Mouse (Mus musculus) intestine, embryonic 14.5 days (tissue): Measurements from ENCODE around the gene Ttc19. TPM values are rescaled to one million over a fixed set of nuclear protein-coding genes. Genes with fewer than 3 reads are reported as not detected.
"Not testable (repeated sequence)": the region's sequence is repeated elsewhere in the genome, so short reads cannot be mapped to it uniquely, and the experiment has no call there.

Source experiments
- ATAC-seq: fragments of 200-750 bp; cut with Nextera tagmentation; replicated peaks from 2 replicates; pipeline ENCODE4 v1.8.0; 2017; ENCODE audit warnings: low read depth, moderate number of reproducible peaks, moderate TSS enrichment, moderate library complexity; ENCODE audit not compliant: low FRiP score, low TSS enrichment
- DNase-seq: peaks from one replicate; pipeline ENCODE4 v3.0.0-alpha.2; 2018; ENCODE audit warnings: low spot score
- H3K27ac ChIP-seq: fragments of 300-500 bp; sonication (generic); 2 replicates; pipeline ENCODE4 v1.5.1; 2014; ENCODE audit warnings: low read depth, mild to moderate bottlenecking, control low read depth
- H3K27me3 ChIP-seq: fragments of 300-500 bp; sonication (generic); replicated peaks from 2 replicates; pipeline ENCODE4 v1.6.1; 2014; ENCODE audit warnings: low read length, control low read depth; ENCODE audit not compliant: control insufficient read depth, insufficient read depth
- H3K36me3 ChIP-seq: fragments of 300-500 bp; sonication (generic); 2 replicates; pipeline ENCODE4 v1.6.1; 2014; ENCODE audit warnings: low read length, control low read depth; ENCODE audit not compliant: control insufficient read depth, insufficient read depth
- H3K4me1 ChIP-seq: fragments of 300-500 bp; sonication (generic); replicated peaks from 2 replicates; pipeline ENCODE4 v1.6.1; 2014; ENCODE audit warnings: low read length, control low read depth, mixed read lengths; ENCODE audit not compliant: control insufficient read depth, insufficient read depth
- H3K4me2 ChIP-seq: fragments of 300-500 bp; sonication (generic); 2 replicates; pipeline ENCODE4 v1.6.1; 2014; ENCODE audit warnings: low read length
- H3K4me3 ChIP-seq: fragments of 300-500 bp; sonication (generic); 2 replicates; pipeline ENCODE4 v1.5.1; 2014; ENCODE audit warnings: low read depth, low read length, control low read depth, mixed read lengths
- H3K9ac ChIP-seq: fragments of 300-500 bp; sonication (generic); 2 replicates; pipeline ENCODE4 v1.6.1; 2014; ENCODE audit warnings: mild to moderate bottlenecking, low read length
- H3K9me3 ChIP-seq: fragments of 300-500 bp; sonication (generic); 2 replicates; pipeline ENCODE4 v1.6.1; 2016; ENCODE audit warnings: low read length, control low read depth; ENCODE audit not compliant: control insufficient read depth
- whole genome bisulfite sequencing: fragments of 180-500 bp; shearing (Covaris S2); extraction: QIAGEN DNeasy Blood & Tissue Kit; methylation state at CpG from one replicate; pipeline ENCODE4 v1.1.7; 2014; 5-methylcytosine and 5-hydroxymethylcytosine counted together
- polyA plus RNA-seq: library from polyadenylated mRNA; unstranded; fragments of >200 nt; fragmentation: Nextera tagmentation; extraction: Ambion mirVana; gene quantifications from 2 replicates; pipeline ENCODE4 v1.2.1, GENCODE M21; 2014

Ttc19 gene
- polyA plus RNA-seq, 1 experiment from 2014 or later: 15.6 TPM

GRCm38 (mm10) chr11:62351948-62352347 is 70.7 kb downstream of the Ttc19 start:
- Histone ChIP-seq H3K27me3 (no peaks in the 10 kb centered on the region), H3K9ac (no peak overlapping the region), H3K9me3 (no peaks in the 10 kb centered on the region), H3K36me3 (peaks cover 90% of the 10 kb centered on the region), H3K27ac (no peak overlapping the region), H3K4me2 (no peak overlapping the region), H3K4me3 (no peak overlapping the region), H3K4me1 (no peaks in the 10 kb centered on the region)
- WGBS: 84% methylated on average over 4 of the region's 4 CpGs
- no peak for ATAC-seq
- no peak for DNase-seq

DNA sequence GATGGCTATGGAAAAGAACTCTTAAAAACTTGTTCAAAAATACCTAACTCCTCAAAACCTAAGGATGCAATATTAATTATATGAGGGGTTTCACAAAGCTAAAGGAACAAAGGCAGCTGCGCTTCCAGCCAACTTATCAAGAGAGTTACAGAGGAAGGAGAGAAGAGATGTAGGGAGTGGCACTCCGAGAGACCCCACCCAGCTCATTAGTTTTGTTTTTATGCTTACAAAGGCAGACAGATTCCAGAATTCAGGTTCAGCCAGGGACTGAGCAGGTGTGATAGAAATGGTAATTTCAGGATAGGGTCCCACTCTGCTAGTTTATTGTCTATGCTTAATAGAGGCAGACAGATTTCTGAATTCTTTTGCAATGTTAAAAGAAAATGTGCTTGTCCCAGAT is 73.9 kb downstream of the Ttc19 start:
- no peak for ATAC-seq
- H3K27ac ChIP-seq: no peak overlapping the region
- H3K36me3 ChIP-seq: peaks cover 85% of the 10 kb centered on the region
- no peak overlapping the region for H3K4me2 ChIP-seq
- no peak for DNase-seq
- H3K4me3 ChIP-seq: no peak overlapping the region
- H3K9ac ChIP-seq: no peak overlapping the region
- no peaks in the 10 kb centered on the region for H3K4me1 ChIP-seq
- 94% methylated on average over 2 of the region's 2 CpGs for WGBS
- H3K27me3 ChIP-seq: no peaks in the 10 kb centered on the region
- H3K9me3 ChIP-seq: no peaks in the 10 kb centered on the region

DNA sequence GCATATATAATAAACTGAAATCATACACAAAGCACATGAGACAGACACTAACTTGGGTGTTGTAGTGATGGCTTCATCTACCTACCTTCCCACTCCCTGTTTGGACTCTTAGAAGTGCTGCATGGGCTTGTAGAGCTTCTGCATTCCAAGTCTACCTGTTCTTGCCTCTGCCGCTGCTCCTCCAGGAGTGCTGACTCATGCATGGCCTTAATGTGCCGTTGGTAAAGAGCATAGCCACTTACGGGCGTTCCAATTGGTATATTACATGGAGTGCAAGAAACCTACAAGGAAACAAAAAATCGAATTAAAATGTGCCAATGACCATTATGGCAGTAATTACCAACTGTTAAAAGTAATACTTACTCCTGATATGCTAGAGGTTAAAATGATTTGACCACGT is 85.6 kb downstream of the Ttc19 start:
- Histone ChIP-seq H3K4me2 (no peak overlapping the region), H3K9ac (no peak overlapping the region), H3K9me3 (no peaks in the 10 kb centered on the region), H3K27ac (no peak overlapping the region), H3K36me3 (peaks cover 61% of the 10 kb centered on the region), H3K4me3 (no peak overlapping the region), H3K4me1 (no peaks in the 10 kb centered on the region), H3K27me3 (no peaks in the 10 kb centered on the region)
- 94% methylated on average over 6 of the region's 6 CpGs for WGBS
- ATAC-seq (no peak), DNase-seq (no peak)

- no peaks in the 10 kb centered on the region for H3K9me3 ChIP-seq
- no peak overlapping the region for H3K9ac ChIP-seq
- DNase-seq (no peak), ATAC-seq (no peak)
- H3K27me3 ChIP-seq: no peaks in the 10 kb centered on the region
- no peak overlapping the region for H3K4me2 ChIP-seq
- H3K4me1 ChIP-seq: no peaks in the 10 kb centered on the region
- no peak overlapping the region for H3K4me3 ChIP-seq
- H3K36me3 ChIP-seq: peaks cover 66% of the 10 kb centered on the region
- no peak overlapping the region for H3K27ac ChIP-seq
Observed at GRCm38 (mm10) chr11:62369924-62370323, 88.7 kb downstream of the Ttc19 start.

DNA sequence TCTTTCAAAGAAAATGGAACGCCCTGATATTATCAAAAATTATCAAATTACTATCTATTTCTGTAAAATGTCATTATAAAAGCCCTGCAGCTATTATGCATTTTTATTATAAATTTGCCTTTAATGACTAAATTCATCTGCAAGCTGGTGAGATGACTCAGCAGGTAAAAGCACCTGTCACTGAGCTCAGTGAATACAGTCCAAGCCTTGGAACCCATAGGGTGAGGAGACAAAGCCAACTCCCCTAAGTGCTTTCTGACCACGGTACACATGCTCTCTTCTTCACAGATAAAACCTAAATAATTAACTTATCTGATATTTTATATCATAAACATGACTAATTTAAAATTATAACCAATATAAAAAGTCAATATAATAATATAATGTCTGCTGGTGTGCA is 90.5 kb downstream of the Ttc19 start:
- 88% methylated on average over 2 of the region's 2 CpGs for WGBS
- no peak overlapping the region for H3K9ac ChIP-seq
- H3K9me3 ChIP-seq: no peaks in the 10 kb centered on the region
- no peak overlapping the region for H3K27ac ChIP-seq
- H3K4me1 ChIP-seq: no peaks in the 10 kb centered on the region
- DNase-seq (no peak), ATAC-seq (no peak)
- no peak overlapping the region for H3K4me3 ChIP-seq
- no peaks in the 10 kb centered on the region for H3K27me3 ChIP-seq
- no peak overlapping the region for H3K4me2 ChIP-seq
- H3K36me3 ChIP-seq: peaks cover 63% of the 10 kb centered on the region

DNA sequence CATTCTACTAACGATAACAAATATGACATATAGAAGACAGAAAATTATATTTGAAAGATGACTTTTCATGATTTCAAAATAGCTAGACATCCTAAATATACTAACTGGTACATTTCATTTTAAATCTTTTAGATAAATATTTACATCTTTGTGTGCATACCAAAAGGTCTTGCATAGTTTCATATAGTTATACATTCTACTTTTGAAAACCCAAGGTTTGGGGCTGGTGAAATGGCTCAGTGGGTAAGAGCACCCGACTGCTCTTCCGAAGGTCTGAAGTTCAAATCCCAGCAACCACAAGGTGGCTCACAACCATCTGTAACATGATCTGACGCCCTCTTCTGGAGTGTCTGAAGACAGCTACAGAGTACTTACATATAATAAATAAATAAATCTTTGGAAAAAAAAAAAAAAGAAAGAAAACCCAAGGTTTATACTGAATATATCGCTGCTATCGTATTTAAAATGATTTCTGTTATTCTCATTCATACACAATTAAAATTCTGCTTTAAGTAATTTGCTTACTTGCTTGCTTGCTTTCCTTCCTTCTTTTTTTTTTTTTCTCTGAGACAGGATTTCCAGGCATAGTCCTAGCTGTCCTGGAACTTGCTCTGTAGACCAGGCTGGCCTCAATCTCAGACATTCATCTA is 96.1 kb downstream of the Ttc19 start:
- WGBS: 83% methylated on average over 6 of the region's 6 CpGs
- H3K36me3 ChIP-seq: peaks cover 72% of the 10 kb centered on the region
- not testable (repeated sequence) for ATAC-seq

More for the DNA sequence above, 96.1 kb downstream of the Ttc19 start:
- not testable (repeated sequence) for DNase-seq, H3K4me3 ChIP-seq, H3K4me2 ChIP-seq, H3K9ac ChIP-seq, H3K9me3 ChIP-seq, H3K27me3 ChIP-seq, H3K27ac ChIP-seq, H3K4me1 ChIP-seq

Other genes with a start within 250 kb of the Ttc19 start
- 4.3 and 4.4 TPM in 2 replicates for gene Adora2b, start 32.5 kb upstream of the Ttc19 start, polyA plus RNA-seq
- 24.7 and 27.9 TPM in 2 replicates for gene Zswim7, start 98 bp upstream of the Ttc19 start, polyA plus RNA-seq
- gene Pigl, start 177.0 kb downstream of the Ttc19 start, polyA plus RNA-seq: 12.0 and 13.5 TPM in 2 replicates
- 139 and 158 TPM in 2 replicates for gene Ncor1, start 177.1 kb downstream of the Ttc19 start, polyA plus RNA-seq